Mouse (Mus musculus): ENCODE results near the gene Sgsm2. TPM values are rescaled to one million over a fixed set of nuclear protein-coding genes. Genes with fewer than 3 reads are reported as not detected.

The Sgsm2 gene
- total RNA-seq (2021): 10 to 100 TPM; 83.1 to 94.5 TPM
- long read RNA-seq, experiment 1, full-length matches to known transcripts: 52 of 144 reads
- long read RNA-seq, experiment 1, partial matches to known transcripts: 11 of 144 reads
- long read RNA-seq, experiment 1, other reads (novel, unspliced or antisense): 81 of 144 reads
- long read RNA-seq, experiment 2, full-length matches to known transcripts: 84 of 166 reads
- long read RNA-seq, experiment 2, partial matches to known transcripts: 8 of 166 reads
- long read RNA-seq, experiment 2, other reads (novel, unspliced or antisense): 74 of 166 reads

DNA sequence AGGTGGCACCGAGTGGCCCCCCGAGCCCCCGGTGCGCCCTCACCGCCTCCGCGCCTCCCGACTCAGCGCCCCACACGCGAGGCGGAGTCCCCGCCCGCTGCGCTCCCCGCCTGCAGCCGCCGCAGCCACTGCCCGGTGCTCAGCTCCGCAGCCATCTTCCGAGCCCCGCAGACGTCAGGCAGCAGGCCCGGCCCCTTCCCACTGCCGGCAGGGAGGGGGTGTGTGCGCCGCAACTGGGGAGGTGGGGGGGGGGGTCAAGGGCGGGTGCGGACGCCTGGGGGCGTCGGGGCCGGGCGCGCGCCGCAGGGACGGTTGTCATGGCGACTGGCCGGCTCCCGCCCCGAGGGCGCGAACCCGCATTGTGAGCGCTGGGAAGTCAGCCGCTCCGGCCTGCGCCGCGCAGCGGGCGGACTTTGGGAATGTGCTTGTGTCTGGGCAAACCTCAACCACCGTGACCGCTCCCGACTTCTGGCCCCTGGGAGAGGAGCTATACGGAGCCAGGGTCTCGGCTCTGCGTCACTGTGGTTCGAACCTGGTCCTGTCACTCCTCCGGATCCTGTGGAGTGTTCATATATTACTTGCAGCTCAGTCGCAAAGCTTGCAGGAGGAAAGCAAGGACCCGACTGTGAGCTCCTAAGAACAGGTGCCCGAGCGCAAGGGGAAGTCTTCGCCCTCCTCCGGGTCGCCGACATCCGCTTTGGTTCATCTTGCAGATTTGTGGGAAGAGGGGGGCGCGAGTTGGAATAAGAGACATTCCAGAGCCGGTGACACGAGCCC lies at the start of gene Sgsm2:
Sgsm2 (minus strand) TSS at position 160 of the 777 bp plus-strand sequence.
- TF ChIP-seq CTCF (IDR thresholded peaks at IDR 0.05): no peak
- peak within 1 kb of the TSS; percentile 63 for H3K4me3 ChIP-seq
- peak within 1 kb of the TSS; percentile 97 for H3K27ac ChIP-seq
- intact Hi-C loops (cut with DNase I): no loop called here
- DNase-seq (ENCODE audit: extremely low spot score in 1 of 2, low spot score in 2 of 2): peak; percentile 70 to 77

DNA sequence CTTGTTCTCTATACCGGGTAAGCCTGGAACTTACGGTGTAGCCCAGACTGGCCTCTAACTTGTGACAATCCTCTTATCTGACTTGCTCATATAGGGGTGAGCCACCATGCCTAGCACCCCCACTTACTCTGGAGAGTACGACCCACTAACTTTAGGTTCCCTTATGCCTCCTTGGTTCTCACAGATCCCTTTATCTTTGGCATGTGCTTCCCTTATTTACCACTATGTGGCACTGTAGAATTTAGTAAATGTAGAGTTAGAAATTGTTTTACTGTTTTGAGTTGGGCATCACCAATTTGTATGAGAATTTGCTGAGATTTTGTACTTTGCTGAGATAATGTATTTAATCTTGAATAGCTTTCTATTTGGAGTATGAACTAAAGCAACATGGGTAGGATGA lies 49.5 kb upstream of the Sgsm2 start:
- H3K27ac ChIP-seq: no peak overlapping the region
- H3K4me3 ChIP-seq: no peak overlapping the region
- TF ChIP-seq CTCF (IDR thresholded peaks at IDR 0.05): peak; percentile 79
- DNase-seq (ENCODE audit: extremely low spot score in 1 of 2, low spot score in 2 of 2): no peak
- intact Hi-C loops (cut with DNase I): loop anchor here (2.0 to 10.0 kb wide), 2 partner anchors 222 to 568 kb away; partner anchors contain the start of genes Hic1, Rilp and Scarf1

- DNase-seq (ENCODE audit: extremely low spot score in 1 of 2, low spot score in 2 of 2): no peak
- Histone ChIP-seq H3K4me3 (no peak overlapping the region), H3K27ac (no peak overlapping the region)
- TF ChIP-seq CTCF (IDR thresholded peaks at IDR 0.05): no peak
- intact Hi-C loops (cut with DNase I): no loop called here
Observed at GRCm38 (mm10) chr11:74930391-74930790, 33.5 kb upstream of the Sgsm2 start.

DNA sequence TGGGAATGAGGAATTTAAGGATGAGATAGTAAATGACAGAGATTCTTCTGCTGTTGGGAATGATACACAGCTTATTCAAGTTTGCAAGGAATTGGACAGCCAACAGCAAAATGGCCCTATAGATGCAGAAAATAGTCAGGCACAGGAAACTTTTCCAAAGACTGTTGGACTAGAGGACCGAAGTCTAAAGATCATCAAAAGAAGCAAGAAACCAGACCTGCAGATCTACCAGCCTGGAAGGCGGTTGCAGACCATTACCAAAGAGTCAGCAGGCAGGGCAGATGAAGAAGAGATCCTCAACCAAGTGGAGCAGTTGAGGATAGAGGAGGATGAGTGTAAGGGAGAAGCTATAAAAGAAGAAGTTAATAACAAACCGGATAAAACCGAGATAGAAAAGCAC lies 32.3 kb upstream of the Sgsm2 start:
- intact Hi-C loops (cut with DNase I): no loop called here
- no peak for TF ChIP-seq CTCF (IDR thresholded peaks at IDR 0.05)
- DNase-seq (ENCODE audit: extremely low spot score in 1 of 2, low spot score in 2 of 2): no peak
- Histone ChIP-seq H3K4me3 (no peak overlapping the region), H3K27ac (no peak overlapping the region)

- intact Hi-C loops (cut with DNase I): no loop called here
- no peak for TF ChIP-seq CTCF (IDR thresholded peaks at IDR 0.05)
Observed at GRCm38 (mm10) chr11:74927236-74927725, 30.4 kb upstream of the Sgsm2 start.

DNA sequence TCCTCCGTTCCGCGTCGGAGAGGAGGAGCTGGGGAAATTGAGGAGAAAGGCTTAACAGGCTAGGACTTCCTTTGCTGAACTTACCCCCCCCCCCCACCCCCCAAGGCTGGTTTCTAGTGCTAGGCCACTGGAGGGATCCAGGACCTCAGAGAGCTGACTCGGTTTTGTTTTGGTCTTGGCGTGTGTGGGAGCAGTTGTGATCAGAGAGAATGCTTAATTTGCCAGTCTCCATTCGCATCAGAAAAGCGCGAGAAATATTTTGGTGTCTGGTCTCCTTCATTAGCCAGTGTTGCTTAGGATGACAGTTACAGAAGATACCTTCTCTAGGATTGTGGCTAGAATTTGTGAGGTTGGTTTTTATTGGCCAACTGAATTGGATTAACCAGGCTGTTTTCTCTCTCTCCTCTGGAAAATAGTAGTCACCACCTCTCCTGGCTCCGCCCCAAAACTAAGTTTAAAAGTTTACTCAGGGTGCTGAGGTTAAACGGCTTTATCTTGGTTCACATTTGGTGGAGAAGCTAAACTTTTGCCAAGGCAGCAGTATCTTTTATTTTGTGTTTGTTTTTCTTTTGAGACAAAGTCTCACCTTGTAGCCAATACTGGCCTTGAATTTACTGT lies 29.6 kb upstream of the Sgsm2 start:
- H3K4me3 ChIP-seq: peak overlapping the region; percentile 94
- DNase-seq (ENCODE audit: extremely low spot score in 1 of 2, low spot score in 2 of 2): no peak
- TF ChIP-seq CTCF (IDR thresholded peaks at IDR 0.05): no peak
- H3K27ac ChIP-seq: peak overlapping the region; percentile 97
- intact Hi-C loops (cut with DNase I): no loop called here

More at GRCm38 (mm10) chr11:74927236-74927725, 30.4 kb upstream of the Sgsm2 start:
- Histone ChIP-seq H3K27ac (no peak overlapping the region), H3K4me3 (no peak overlapping the region)
- DNase-seq (ENCODE audit: extremely low spot score in 1 of 2, low spot score in 2 of 2): no peak

DNA sequence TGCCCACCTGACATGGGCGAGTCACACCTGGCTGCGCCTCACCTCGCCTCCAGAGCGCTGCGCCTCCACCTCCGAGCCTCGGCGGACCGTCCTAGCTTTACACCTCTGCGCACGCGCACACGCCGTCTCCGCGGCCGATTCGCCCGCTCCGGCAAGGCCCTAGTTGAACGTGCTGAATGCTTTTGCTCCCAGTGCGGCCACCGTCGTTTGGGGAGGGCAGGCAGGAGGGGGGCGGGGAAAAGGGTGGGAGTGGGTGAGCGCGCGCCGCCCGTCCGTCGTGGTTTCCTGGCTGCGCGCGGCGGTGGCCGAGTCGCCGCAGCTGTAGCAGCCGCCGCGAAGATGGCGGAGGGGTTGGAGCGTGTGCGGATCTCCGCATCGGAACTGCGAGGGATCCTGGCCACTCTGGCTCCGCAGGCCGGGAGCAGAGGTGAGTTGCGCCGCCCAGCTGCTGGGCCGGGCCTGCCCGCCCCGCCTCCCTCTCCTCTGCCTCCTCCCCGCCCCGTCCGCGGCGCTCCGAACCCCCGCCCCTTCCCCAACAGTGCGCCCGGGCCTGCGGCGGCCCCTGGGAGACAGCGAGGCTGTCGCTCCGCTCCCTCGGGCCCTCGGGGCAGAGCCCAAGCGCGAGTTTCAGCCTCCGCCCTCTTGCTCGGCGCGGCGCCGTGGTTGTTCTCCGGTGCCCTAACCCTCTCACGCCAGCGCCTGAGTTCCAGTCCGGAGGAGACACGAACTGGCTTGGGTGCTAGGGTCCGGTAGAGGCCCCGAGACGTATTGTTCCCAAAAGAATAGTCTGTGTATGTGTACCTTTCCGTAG lies 28.9 kb upstream of the Sgsm2 start, which contains the start of the genes Smg6 and Srr:
Smg6 (plus strand) TSS at position 247 of the 811 bp plus-strand sequence.
Srr (minus strand) TSS at position 372 of the 811 bp plus-strand sequence.
- TF ChIP-seq CTCF (IDR thresholded peaks at IDR 0.05): no peak
- intact Hi-C loops (cut with DNase I): no loop called here
- peak; percentile 92 to 94 for DNase-seq (ENCODE audit: extremely low spot score in 1 of 2, low spot score in 2 of 2)
- Histone ChIP-seq H3K4me3 (peak within 1 kb of the TSS; percentile 94), H3K27ac (peak within 1 kb of the TSS; percentile 97)

DNA sequence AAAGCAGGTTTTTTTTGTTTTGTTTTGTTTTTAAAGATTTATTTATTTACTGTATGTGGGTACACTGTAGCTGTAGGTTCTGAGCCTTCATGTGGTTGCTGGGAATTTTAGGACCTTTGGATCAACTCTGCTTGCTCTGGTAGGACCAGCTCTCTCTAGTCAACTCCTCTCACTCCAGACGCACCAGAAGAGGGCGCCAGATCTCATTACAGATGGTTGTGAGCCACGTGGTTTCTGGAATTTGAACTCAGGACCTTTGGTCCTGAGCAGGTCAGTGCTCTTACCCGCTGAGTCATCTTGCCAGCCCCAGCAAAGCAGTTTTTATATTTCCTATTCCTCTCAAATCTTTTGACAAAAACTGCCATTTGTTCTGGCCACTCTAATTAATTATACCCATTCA lies 27.3 kb upstream of the Sgsm2 start:
- intact Hi-C loops (cut with DNase I): no loop called here
- no peak for DNase-seq (ENCODE audit: extremely low spot score in 1 of 2, low spot score in 2 of 2)

GRCm38 (mm10) chr11:74919249-74919648 lies 22.4 kb upstream of the Sgsm2 start:
- no peak for DNase-seq (ENCODE audit: extremely low spot score in 1 of 2, low spot score in 2 of 2)
- TF ChIP-seq CTCF (IDR thresholded peaks at IDR 0.05): no peak
- H3K27ac ChIP-seq: no peak overlapping the region
- intact Hi-C loops (cut with DNase I): no loop called here
- H3K4me3 ChIP-seq: no peak overlapping the region

More for the DNA sequence above, 27.3 kb upstream of the Sgsm2 start:
- peak; percentile 19 for TF ChIP-seq CTCF (IDR thresholded peaks at IDR 0.05)
- Histone ChIP-seq H3K4me3 (no peak overlapping the region), H3K27ac (no peak overlapping the region)

GRCm38 (mm10) chr11:74912492-74912891 lies 15.6 kb upstream of the Sgsm2 start:
- H3K27ac ChIP-seq: no peak overlapping the region
- intact Hi-C loops (cut with DNase I): no loop called here
- TF ChIP-seq CTCF (IDR thresholded peaks at IDR 0.05): no peak
- no peak overlapping the region for H3K4me3 ChIP-seq
- no peak for DNase-seq (ENCODE audit: extremely low spot score in 1 of 2, low spot score in 2 of 2)

DNA sequence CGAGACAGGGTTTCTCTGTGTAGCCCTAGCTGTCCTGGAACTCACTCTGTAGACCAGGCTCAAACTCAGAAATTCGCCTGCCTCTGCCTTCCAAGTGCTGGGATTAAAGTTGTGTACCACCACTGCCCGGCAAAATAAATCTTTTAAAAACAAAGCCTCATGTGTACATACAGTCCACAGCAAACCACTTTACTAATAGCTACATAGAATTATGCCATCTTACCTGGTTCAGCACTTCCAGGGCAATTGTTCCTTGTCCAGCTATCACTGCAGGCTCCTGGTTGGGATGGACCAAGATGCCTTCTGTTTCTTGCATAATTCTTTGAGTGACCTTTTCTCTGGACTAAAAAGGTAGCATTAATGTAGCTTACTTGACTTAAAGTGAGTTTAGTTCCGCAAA lies 13.1 kb upstream of the Sgsm2 start:
- H3K4me3 ChIP-seq: no peak overlapping the region
- TF ChIP-seq CTCF (IDR thresholded peaks at IDR 0.05): no peak
- no peak for DNase-seq (ENCODE audit: extremely low spot score in 1 of 2, low spot score in 2 of 2)
- intact Hi-C loops (cut with DNase I): no loop called here
- no peak overlapping the region for H3K27ac ChIP-seq
